Mouse (Mus musculus): ENCODE results near the gene Hccs. TPM values are rescaled to one million over a fixed set of nuclear protein-coding genes. Genes with fewer than 3 reads are reported as not detected.

Hccs gene
- polyA plus RNA-seq (2015; fragmentation: Illumina TruSeq; extraction: RNeasy Lipid Tissue Mini Kit (QIAGEN cat#74804); ENCODE audit: insufficient read depth, low read depth, low replicate concordance) = 2.7 TPM

DNA sequence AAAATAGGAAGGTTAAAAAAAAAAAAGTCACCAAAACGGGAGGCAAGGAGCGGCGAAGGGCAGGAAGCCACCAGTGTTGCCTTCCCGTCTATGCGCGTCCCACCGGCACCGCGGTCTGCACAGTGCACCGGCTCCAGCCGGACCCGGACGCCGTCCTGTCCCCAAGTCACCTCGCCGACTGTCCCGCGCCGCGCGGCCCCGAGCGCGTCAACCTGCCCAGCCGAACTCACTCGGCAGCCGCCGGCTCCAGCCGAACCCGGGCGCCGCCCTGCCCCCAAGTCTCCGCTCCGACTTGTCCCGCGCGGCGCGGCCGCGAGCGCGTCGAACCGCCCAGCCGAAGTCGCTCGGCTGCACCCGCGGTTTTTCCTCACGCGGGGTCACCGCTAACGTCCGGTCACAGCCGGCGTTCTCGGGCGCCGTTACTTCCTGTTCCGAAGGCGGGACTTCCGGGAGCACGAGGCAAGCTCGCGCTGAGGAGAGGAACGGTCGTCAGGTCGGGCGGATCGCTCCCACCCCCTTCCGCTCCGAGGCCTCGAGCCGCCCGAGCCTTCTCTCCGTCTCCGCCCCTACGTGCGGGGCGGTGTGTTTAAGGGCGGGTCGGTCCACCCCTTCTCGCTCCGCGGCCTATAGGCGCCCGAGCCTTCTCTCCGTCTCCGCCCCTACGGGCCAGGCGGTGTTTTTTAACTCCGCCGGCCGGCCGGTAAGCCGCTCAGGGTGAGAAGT is at the start of gene Hccs:
Gene Hccs (minus strand): TSS at position 428 of the 723 bp plus-strand sequence.

Other genes starting within 250 kb of the Hccs start
- not detected for gene Amelx, start 133.2 kb downstream of the Hccs start, polyA plus RNA-seq (2015; fragmentation: Illumina TruSeq; extraction: RNeasy Lipid Tissue Mini Kit (QIAGEN cat#74804); ENCODE audit: insufficient read depth, low read depth, low replicate concordance)